Mouse (Mus musculus) megakaryocyte, embryonic 14.5 days (primary cell): ENCODE results near the gene Doxl2. TPM values are rescaled to one million over a fixed set of nuclear protein-coding genes. Genes with fewer than 3 reads are reported as not detected.
A peak's percentile ranks its signal among the peaks of the same experiment; 100 is the strongest.

Experiments used
- H3K27me3 ChIP-seq: replicated peaks from 2 replicates; pipeline ENCODE3; 2012; ENCODE audit warnings: inconsistent platforms
- H3K36me3 ChIP-seq: replicated peaks from 2 replicates; pipeline ENCODE3; 2012; ENCODE audit warnings: low read length, inconsistent platforms, mixed read lengths
- H3K4me1 ChIP-seq: 2 replicates; pipeline ENCODE4 v1.6.1; 2012; ENCODE audit warnings: inconsistent platforms
- H3K4me3 ChIP-seq: replicated peaks from 2 replicates; pipeline ENCODE3; 2012; ENCODE audit warnings: moderate library complexity, mild to moderate bottlenecking, inconsistent platforms
- H3K9me3 ChIP-seq: 2 replicates; pipeline ENCODE4 v1.6.1; 2012; ENCODE audit warnings: inconsistent platforms
- FLI1 ChIP-seq: IDR thresholded peaks from 2 replicates; pipeline ENCODE4 v1.6.1; 2012; ENCODE audit warnings: low read length, inconsistent platforms, mixed read lengths
- GATA1 ChIP-seq: IDR thresholded peaks from 3 replicates; pipeline ENCODE4 v1.6.1; 2012; ENCODE audit warnings: mixed read lengths, low read length, inconsistent platforms, borderline replicate concordance
- polyA plus RNA-seq: library from polyadenylated mRNA; stranded (reverse); fragments of >175 nt; gene quantifications from 2 replicates; pipeline ENCODE4 v1.2.3, GENCODE M21; 2012; ENCODE audit warnings: low replicate concordance; ENCODE audit not compliant: insufficient read depth

The Doxl2 gene
- polyA plus RNA-seq, 1 experiment, result not detected

- Histone ChIP-seq H3K4me1 (peaks cover 21% of the 10 kb centered on the region), H3K4me3 (no peak overlapping the region), H3K36me3 (no peaks in the 10 kb centered on the region), H3K9me3 (peaks cover 12% of the 10 kb centered on the region), H3K27me3 (peaks cover 27% of the 10 kb centered on the region)
- TF ChIP-seq FLI1 (no peak), GATA1 (no peak)
Measured at GRCm38 (mm10) chr6:49009161-49009555, 34.4 kb downstream of the Doxl2 start.

- H3K9me3 ChIP-seq, result peaks cover 12% of the 10 kb centered on the region
- TF ChIP-seq FLI1 (no peak), GATA1 (no peak)
- H3K27me3 ChIP-seq, result peaks cover 27% of the 10 kb centered on the region
- H3K36me3 ChIP-seq, result no peaks in the 10 kb centered on the region
- H3K4me1 ChIP-seq, result peaks cover 21% of the 10 kb centered on the region
- no peak overlapping the region for H3K4me3 ChIP-seq
Measured at GRCm38 (mm10) chr6:49009665-49010064, 34.9 kb downstream of the Doxl2 start.

GRCm38 (mm10) chr6:49011191-49011590 is 36.4 kb downstream of the Doxl2 start:
- Histone ChIP-seq H3K36me3 (no peaks in the 10 kb centered on the region), H3K27me3 (peaks cover 26% of the 10 kb centered on the region), H3K9me3 (peaks cover 12% of the 10 kb centered on the region), H3K4me3 (no peak overlapping the region), H3K4me1 (peaks cover 21% of the 10 kb centered on the region)
- TF ChIP-seq FLI1 (no peak), GATA1 (no peak)

GRCm38 (mm10) chr6:49013023-49013422 is 38.3 kb downstream of the Doxl2 start:
- H3K9me3 ChIP-seq, result peaks cover 12% of the 10 kb centered on the region
- no peak overlapping the region for H3K4me3 ChIP-seq
- H3K36me3 ChIP-seq, result no peaks in the 10 kb centered on the region
- TF ChIP-seq GATA1, result no peak
- no peak for TF ChIP-seq FLI1
- peaks cover 25% of the 10 kb centered on the region for H3K4me1 ChIP-seq
- peaks cover 30% of the 10 kb centered on the region for H3K27me3 ChIP-seq

- Histone ChIP-seq H3K9me3 (peaks cover 12% of the 10 kb centered on the region), H3K4me1 (peaks cover 21% of the 10 kb centered on the region), H3K4me3 (no peak overlapping the region), H3K36me3 (no peaks in the 10 kb centered on the region), H3K27me3 (peaks cover 32% of the 10 kb centered on the region)
- TF ChIP-seq GATA1 (no peak), FLI1 (no peak)
Measured at GRCm38 (mm10) chr6:49013458-49013857, 38.7 kb downstream of the Doxl2 start.

GRCm38 (mm10) chr6:49017150-49017549 is 42.4 kb downstream of the Doxl2 start:
- Histone ChIP-seq H3K4me3 (peak overlapping the region; percentile 72), H3K4me1 (peaks cover 6% of the 10 kb centered on the region), H3K9me3 (no peaks in the 10 kb centered on the region), H3K36me3 (no peaks in the 10 kb centered on the region), H3K27me3 (peaks cover 39% of the 10 kb centered on the region)
- no peak for TF ChIP-seq FLI1
- no peak for TF ChIP-seq GATA1

GRCm38 (mm10) chr6:49019341-49019740 is 44.6 kb downstream of the Doxl2 start:
- peaks cover 52% of the 10 kb centered on the region for H3K27me3 ChIP-seq
- peaks cover 6% of the 10 kb centered on the region for H3K4me1 ChIP-seq
- no peaks in the 10 kb centered on the region for H3K36me3 ChIP-seq
- H3K4me3 ChIP-seq, result no peak overlapping the region
- no peaks in the 10 kb centered on the region for H3K9me3 ChIP-seq
- TF ChIP-seq FLI1 (no peak), GATA1 (no peak)

- H3K4me1 ChIP-seq, result peaks cover 8% of the 10 kb centered on the region
Measured at GRCm38 (mm10) chr6:49021141-49022012, 46.6 kb downstream of the Doxl2 start.

GRCm38 (mm10) chr6:49022384-49022783 is 47.6 kb downstream of the Doxl2 start:
- H3K4me1 ChIP-seq, result peaks cover 6% of the 10 kb centered on the region; the same call in 1 of the 2 replicates
- H3K9me3 ChIP-seq, result no peaks in the 10 kb centered on the region
- peaks cover 71% of the 10 kb centered on the region for H3K27me3 ChIP-seq
- H3K36me3 ChIP-seq, result no peaks in the 10 kb centered on the region
- no peak overlapping the region for H3K4me3 ChIP-seq
- TF ChIP-seq GATA1 (no peak), FLI1 (no peak)

More at GRCm38 (mm10) chr6:49021141-49022012, 46.6 kb downstream of the Doxl2 start:
- Histone ChIP-seq H3K9me3 (no peaks in the 10 kb centered on the region), H3K36me3 (no peaks in the 10 kb centered on the region), H3K27me3 (peaks cover 71% of the 10 kb centered on the region), H3K4me3 (no peak overlapping the region)
- no peak for TF ChIP-seq FLI1
- TF ChIP-seq GATA1, result no peak

- TF ChIP-seq GATA1 (no peak), FLI1 (no peak)
- H3K27me3 ChIP-seq, result peaks cover 75% of the 10 kb centered on the region
- no peaks in the 10 kb centered on the region for H3K9me3 ChIP-seq
- H3K4me1 ChIP-seq, result peaks cover 6% of the 10 kb centered on the region; the same call in 1 of the 2 replicates
- no peak overlapping the region for H3K4me3 ChIP-seq
- no peaks in the 10 kb centered on the region for H3K36me3 ChIP-seq
Measured at GRCm38 (mm10) chr6:49023315-49023714, 48.6 kb downstream of the Doxl2 start.
